10 mouse cellular contexts compared by ENCODE assay signal in the genomic region with DNA sequence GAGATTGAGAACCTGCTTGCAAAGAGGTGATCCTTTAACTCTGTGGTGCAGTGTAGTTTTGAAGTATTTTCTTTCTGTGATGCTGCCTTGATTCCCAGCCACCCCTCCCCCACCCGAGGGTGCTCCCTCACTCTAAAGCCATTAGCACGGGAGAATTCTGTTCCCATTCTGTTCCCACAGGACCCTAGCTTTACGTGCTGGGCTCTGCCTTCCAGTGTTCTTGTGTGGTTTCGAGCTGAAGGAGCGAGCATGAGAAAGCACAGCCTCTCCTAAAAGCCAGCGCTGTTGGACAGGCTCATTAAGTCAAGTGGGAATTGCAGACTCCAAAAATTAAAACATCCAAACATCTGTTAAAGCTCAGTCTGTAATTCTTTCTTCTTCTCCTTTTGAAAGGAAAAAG. TPM values are rescaled to one million over a fixed set of nuclear protein-coding genes. Genes with fewer than 3 reads are reported as not detected.
DNase-seq lines count a peak whose midpoint lies in the region; ATAC-seq lines count a peak whose summit lies in the region.
"Had no signal": no experiment of that assay in that cellular context is flagged by ENCODE, and none has a peak within 500 bp of the region (broad histone marks: within the 10 kb centered on the region; RNA-seq: fewer than 3 reads in every experiment).

No protein-coding gene starts in this region.

- 15% methylated on average over 6 of the region's 6 CpGs for WGBS in forebrain, embryonic 11.5 days
- 6% methylated on average over 6 of the region's 6 CpGs for WGBS in forebrain, embryonic 13.5 days
- WGBS in heart, embryonic 15.5 days: 13% methylated on average over 6 of the region's 6 CpGs
- 15% methylated on average over 6 of the region's 6 CpGs for WGBS in stomach, embryonic 16.5 days

- H3K27me3 ChIP-seq in forebrain, embryonic 11.5 days (ENCODE audit: control insufficient read depth, insufficient read depth, low read length): no peaks in the 10 kb centered on the region
- no peaks in the 10 kb centered on the region for H3K27me3 ChIP-seq in forebrain, embryonic 13.5 days
- H3K27me3 ChIP-seq in heart, embryonic 15.5 days: no peaks in the 10 kb centered on the region
- H3K27me3 ChIP-seq in stomach, embryonic 16.5 days (ENCODE audit: control insufficient read depth, insufficient read depth, low read length): no peaks in the 10 kb centered on the region
- H3K27me3 ChIP-seq: megakaryocyte, embryonic 14.5 days; Patski had no signal

- H3K4me2 ChIP-seq in forebrain, embryonic 11.5 days (ENCODE audit: low read depth, low read length, severe bottlenecking): no peak overlapping the region
- H3K4me2 ChIP-seq in forebrain, embryonic 13.5 days: no peak overlapping the region
- H3K4me2 ChIP-seq in heart, embryonic 15.5 days: 0 out of 2 replicates have a peak overlapping the region, but pooled peaks have one; percentile 18
- H3K4me2 ChIP-seq in stomach, embryonic 16.5 days (ENCODE audit: low read depth, low read length): peak overlapping the region; percentile 36

- H3K4me3 ChIP-seq in forebrain, embryonic 11.5 days (ENCODE audit: low read depth, low read length): no peak overlapping the region
- H3K4me3 ChIP-seq in forebrain, embryonic 13.5 days: no peak overlapping the region
- no peak overlapping the region for H3K4me3 ChIP-seq in heart, embryonic 15.5 days
- no peak overlapping the region for H3K4me3 ChIP-seq in stomach, embryonic 16.5 days (replicated peaks; ENCODE audit: low read length)
- H3K4me3 ChIP-seq: megakaryocyte, embryonic 14.5 days had no signal

- no peaks in the 10 kb centered on the region for H3K4me1 ChIP-seq in forebrain, embryonic 11.5 days (replicated peaks; ENCODE audit: control insufficient read depth, insufficient read depth, low read length)
- peaks cover 3% of the 10 kb centered on the region; the same call in 1 of the 2 replicates for H3K4me1 ChIP-seq in forebrain, embryonic 13.5 days
- peaks cover 2% of the 10 kb centered on the region; the same call in 1 of the 2 replicates for H3K4me1 ChIP-seq in heart, embryonic 15.5 days (replicated peaks)
- no peaks in the 10 kb centered on the region for H3K4me1 ChIP-seq in stomach, embryonic 16.5 days (ENCODE audit: control insufficient read depth, insufficient read depth, low read length)
- H3K4me1 ChIP-seq: megakaryocyte, embryonic 14.5 days had no signal

- no peak overlapping the region for H3K9ac ChIP-seq in forebrain, embryonic 11.5 days (ENCODE audit: low read length)
- no peak overlapping the region for H3K9ac ChIP-seq in forebrain, embryonic 13.5 days
- no peak overlapping the region for H3K9ac ChIP-seq in heart, embryonic 15.5 days
- H3K9ac ChIP-seq in stomach, embryonic 16.5 days (ENCODE audit: low read length): no peak overlapping the region

- peak; percentile 51; the same call in 1 of the 2 replicates for ATAC-seq in forebrain, embryonic 11.5 days (replicated peaks; ENCODE audit: low FRiP score)
- ATAC-seq in forebrain, embryonic 13.5 days: no peak
- ATAC-seq in heart, embryonic 15.5 days (replicated peaks; ENCODE audit: insufficient number of reproducible peaks, insufficient read depth, low FRiP score, low read depth): no peak; the same call in 1 of the 2 replicates
- peak; percentile 56; the same call in 1 of the 2 replicates for ATAC-seq in stomach, embryonic 16.5 days (ENCODE audit: insufficient read depth, low FRiP score)
- ATAC-seq: Patski had no signal

- no peak overlapping the region for H3K27ac ChIP-seq in forebrain, embryonic 11.5 days (ENCODE audit: low read depth, low read length)
- H3K27ac ChIP-seq in forebrain, embryonic 13.5 days: no peak overlapping the region
- H3K27ac ChIP-seq in heart, embryonic 15.5 days: peak overlapping the region; percentile 51; the same call in 1 of the 2 replicates
- peak overlapping the region; percentile 62; the same call in 1 of the 2 replicates for H3K27ac ChIP-seq in stomach, embryonic 16.5 days (ENCODE audit: low read length)

- H3K36me3 ChIP-seq in forebrain, embryonic 11.5 days (ENCODE audit: control insufficient read depth, insufficient read depth, low read length): no peaks in the 10 kb centered on the region
- no peaks in the 10 kb centered on the region for H3K36me3 ChIP-seq in forebrain, embryonic 13.5 days (ENCODE audit: poor library complexity, severe bottlenecking)
- H3K36me3 ChIP-seq in heart, embryonic 15.5 days: no peaks in the 10 kb centered on the region
- no peaks in the 10 kb centered on the region for H3K36me3 ChIP-seq in stomach, embryonic 16.5 days (ENCODE audit: control insufficient read depth, insufficient read depth, low read length)

- no peak for DNase-seq in forebrain, embryonic 11.5 days (ENCODE audit: low spot score)
- peak; percentile 5 for DNase-seq in lung, postnatal 10 days
- DNase-seq in lung, postnatal 25 days (ENCODE audit: low spot score): no peak
- DNase-seq in thymus, adult 18-20 months: no peak
- DNase-seq in cerebellum, adult 11 months: no peak

- no peaks in the 10 kb centered on the region for H3K9me3 ChIP-seq in forebrain, embryonic 11.5 days (ENCODE audit: control insufficient read depth, low read length)
- no peaks in the 10 kb centered on the region for H3K9me3 ChIP-seq in forebrain, embryonic 13.5 days (replicated peaks)
- no peaks in the 10 kb centered on the region for H3K9me3 ChIP-seq in heart, embryonic 15.5 days (replicated peaks)
- no peaks in the 10 kb centered on the region for H3K9me3 ChIP-seq in stomach, embryonic 16.5 days (replicated peaks; ENCODE audit: control insufficient read depth, low read length)
- H3K9me3 ChIP-seq: megakaryocyte, embryonic 14.5 days had no signal

RNA-seq across cellular contexts. Expression of gene Mpdz, which starts 40.5 kb away (rescaled TPM):
- 55.0 and 62.3 TPM in 2 replicates for polyA plus RNA-seq in forebrain, embryonic 11.5 days (2014; fragmentation: Nextera tagmentation; extraction: Ambion mirVana)
- polyA plus RNA-seq in forebrain, embryonic 13.5 days (2015; fragmentation: Nextera tagmentation; extraction: Ambion mirVana): 26.0 and 36.3 TPM in 2 replicates
- polyA plus RNA-seq in heart, embryonic 15.5 days (2015; fragmentation: Nextera tagmentation; extraction: Ambion mirVana): 17.5 and 24.0 TPM in 2 replicates
- polyA plus RNA-seq in stomach, embryonic 16.5 days (2015; fragmentation: Nextera tagmentation; extraction: Ambion mirVana): 23.4 TPM in 2 replicates

Comparison
In these comparisons a context has a peak if more than half of its experiments do, and no peak if none do; other contexts are left out.
1. ATAC-seq: peak in forebrain, embryonic 11.5 days (single experiment) and stomach, embryonic 16.5 days (single experiment); none in forebrain, embryonic 13.5 days (single experiment) and heart, embryonic 15.5 days (single experiment).
2. H3K27ac ChIP-seq: peak in heart, embryonic 15.5 days (single experiment) and stomach, embryonic 16.5 days (single experiment); none in forebrain, embryonic 11.5 days (single experiment) and forebrain, embryonic 13.5 days (single experiment).
3. H3K4me2 ChIP-seq: peak in heart, embryonic 15.5 days (single experiment) and stomach, embryonic 16.5 days (single experiment); none in forebrain, embryonic 11.5 days (single experiment) and forebrain, embryonic 13.5 days (single experiment).